ENCODE assay signal across 9 mouse cellular contexts in genomic region chr12:84873434-84873833, GRCm38 (mm10). TPM values are rescaled to one million over a fixed set of nuclear protein-coding genes. Genes with fewer than 3 reads are reported as not detected.
DNase-seq lines count a peak whose midpoint lies in the region; TF ChIP-seq lines count a peak whose summit lies in the region.
"Had no signal": no experiment of that assay in that cellular context is flagged by ENCODE, and none has a peak within 500 bp of the region (broad histone marks: within the 10 kb centered on the region; RNA-seq: fewer than 3 reads in every experiment).

No protein-coding gene starts in this region.

- TF ChIP-seq POLR2A in liver, adult 2 months (IDR thresholded peaks at IDR 0.05; ENCODE audit: extremely low read depth, insufficient read depth, low read length): no peak

- under 1% methylated on average over 3 of the region's 3 CpGs for WGBS in liver, adult 2 months

- no peak overlapping the region for H3K27ac ChIP-seq in liver, adult 2 months (replicated peaks; ENCODE audit: insufficient read depth, low read depth, low read length)
- H3K27ac ChIP-seq: liver, embryonic 13.5 days had no signal

- H3K79me2 ChIP-seq in liver, adult 2 months (ENCODE audit: control insufficient read depth, insufficient read depth, low read length): no peaks in the 10 kb centered on the region

- H3K36me3 ChIP-seq in liver, adult 2 months (ENCODE audit: control insufficient read depth, insufficient read depth, low read length): no peaks in the 10 kb centered on the region
- H3K36me3 ChIP-seq: liver, embryonic 13.5 days had no signal

- peaks cover 9% of the 10 kb centered on the region for H3K4me1 ChIP-seq in liver, adult 2 months (ENCODE audit: control insufficient read depth, insufficient read depth, low read length)

- H3K9ac ChIP-seq in liver, adult 2 months (ENCODE audit: low read depth, low read length): no peak overlapping the region
- H3K9ac ChIP-seq: liver, embryonic 13.5 days had no signal

- TF ChIP-seq CTCF in liver, adult 2 months (IDR thresholded peaks at IDR 0.05; ENCODE audit: low read depth, low read length): peak; percentile 64; the same call in 1 of the 2 replicates

- no peak overlapping the region for H3K4me3 ChIP-seq in liver, adult 2 months (ENCODE audit: insufficient read depth, low read depth, low read length)
- H3K4me3 ChIP-seq: liver, embryonic 13.5 days had no signal

- DNase-seq in cerebellum, adult 9-10 months: peak; percentile 63
- DNase-seq in cerebellum, postnatal 4 days (ENCODE audit: low spot score in 2 of 2): no peak
- DNase-seq in liver, adult 2 months (ENCODE audit: extremely low read depth, low read depth, low spot score): peak; percentile 33
- DNase-seq in liver (no peak), MN1 (ENCODE audit: low spot score) (peak; percentile 68)
- peak; percentile 80 for DNase-seq in induced T-regulatory cell, adult 2 months (ENCODE audit: low read depth)
- no peak for DNase-seq in urinary bladder, adult 2 months (ENCODE audit: low spot score)
- DNase-seq in spleen, adult 12 weeks (ENCODE audit: low spot score): no peak
- DNase-seq: liver, embryonic 13.5 days had no signal

- peaks cover 12% of the 10 kb centered on the region for H3K27me3 ChIP-seq in liver, adult 2 months (ENCODE audit: control insufficient read depth, insufficient read depth, low read length)

RNA-seq across cellular contexts. Expression of gene Ltbp2, which starts 2.9 kb away (rescaled TPM):
- total RNA-seq in liver, adult 2 months (2014; rRNA removed): 0.65 and 1.0 TPM in 2 replicates
- 0.77 and 1.7 TPM in 2 replicates for polyA plus RNA-seq in liver, adult 2 months (2012; rRNA removed)
- 0.99 and 1.7 TPM in 2 replicates for polyA plus RNA-seq in urinary bladder, adult 2 months (2012; rRNA removed)

Comparison
In these comparisons a context has a peak if more than half of its experiments do, and no peak if none do; other contexts are left out.
1. DNase-seq: peak in cerebellum, adult 9-10 months (single experiment), liver, adult 2 months (single experiment), MN1 (single experiment) and induced T-regulatory cell, adult 2 months (single experiment); none in cerebellum, postnatal 4 days (0 of 2), liver (single experiment), urinary bladder, adult 2 months (single experiment) and spleen, adult 12 weeks (single experiment).